Mouse (Mus musculus) embryonic fibroblast, embryonic 13.5 days (primary cell): ENCODE data around the gene Mst1. TPM values are rescaled to one million over a fixed set of nuclear protein-coding genes. Genes with fewer than 3 reads are reported as not detected.

Experiments used
- H3K27ac ChIP-seq: 2 replicates; pipeline ENCODE4 v1.5.1; 2012; ENCODE audit warnings: low read length, control low read depth, inconsistent platforms; ENCODE audit not compliant: insufficient read depth
- H3K4me1 ChIP-seq: 2 replicates; pipeline ENCODE4 v1.6.1; 2011; ENCODE audit warnings: low read length; ENCODE audit not compliant: control insufficient read depth, insufficient read depth
- H3K4me3 ChIP-seq: 2 replicates; pipeline ENCODE4 v1.5.1; 2011; ENCODE audit warnings: mild to moderate bottlenecking, control low read depth, low read length; ENCODE audit not compliant: insufficient read depth
- CTCF ChIP-seq: IDR thresholded peaks from 2 replicates; pipeline ENCODE4 v1.5.1; 2011; ENCODE audit warnings: mild to moderate bottlenecking, control low read depth, low read length, moderate library complexity, borderline replicate concordance; ENCODE audit not compliant: insufficient read depth
- POLR2A ChIP-seq: IDR thresholded peaks from 2 replicates; pipeline ENCODE4 v1.6.1; 2011; ENCODE audit warnings: low read depth, mild to moderate bottlenecking, control low read depth, low read length, moderate library complexity
- polyA plus RNA-seq: library from polyadenylated mRNA; stranded (reverse); fragments of >200 nt; gene quantifications from 2 replicates; pipeline ENCODE4 v1.2.4, GENCODE M21; 2011; ENCODE audit warnings: low read depth; ENCODE audit not compliant: missing spikeins, insufficient read length

Mst1 gene
- polyA plus RNA-seq, 1 experiment = not detected

DNA sequence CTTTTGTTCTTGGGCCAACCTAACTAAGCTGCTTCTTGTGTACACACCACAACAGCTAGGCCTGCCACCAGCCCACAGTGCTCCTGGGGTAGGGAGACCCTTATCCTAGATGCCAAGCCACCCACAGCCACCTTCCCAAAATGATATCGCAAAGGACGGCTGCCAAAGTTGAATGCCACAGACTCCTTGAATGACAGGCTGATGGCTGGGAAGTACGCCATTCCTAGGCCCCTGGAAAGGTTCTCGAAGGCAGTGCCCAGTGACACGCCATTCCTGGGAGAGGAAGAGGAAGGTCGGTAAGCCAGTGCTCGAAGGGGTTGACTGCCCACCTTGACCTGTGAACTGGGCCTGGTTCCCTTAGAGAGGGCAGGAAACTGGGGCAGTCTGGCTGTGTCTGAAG lies 10.7 kb upstream of the Mst1 start:
- Histone ChIP-seq H3K27ac (no peak overlapping the region), H3K4me3 (no peak overlapping the region), H3K4me1 (no peaks in the 10 kb centered on the region)
- TF ChIP-seq CTCF (no peak), POLR2A (no peak)

DNA sequence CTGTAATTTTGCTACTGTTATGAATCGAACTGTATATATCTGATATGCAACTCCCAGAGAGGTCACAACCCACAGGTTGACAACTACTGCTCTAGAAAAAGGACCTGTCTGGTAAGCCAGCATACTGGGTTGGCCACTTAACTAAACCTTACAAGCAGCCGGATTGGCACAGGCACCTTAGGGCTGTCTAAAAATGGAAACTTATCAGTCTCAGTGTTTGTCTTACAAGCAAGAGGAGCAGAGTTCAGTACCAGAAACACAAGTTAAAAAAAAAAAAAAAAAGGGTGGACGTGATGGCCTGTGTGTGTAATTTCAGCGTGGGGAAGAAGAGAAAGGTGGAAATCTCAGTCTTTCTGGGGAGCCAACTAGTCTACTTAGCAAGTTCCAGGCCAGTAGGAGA lies 8.4 kb upstream of the Mst1 start:
- TF ChIP-seq CTCF = no peak
- no peak for TF ChIP-seq POLR2A
- Histone ChIP-seq H3K4me1 (no peaks in the 10 kb centered on the region), H3K27ac (no peak overlapping the region), H3K4me3 (no peak overlapping the region)

DNA sequence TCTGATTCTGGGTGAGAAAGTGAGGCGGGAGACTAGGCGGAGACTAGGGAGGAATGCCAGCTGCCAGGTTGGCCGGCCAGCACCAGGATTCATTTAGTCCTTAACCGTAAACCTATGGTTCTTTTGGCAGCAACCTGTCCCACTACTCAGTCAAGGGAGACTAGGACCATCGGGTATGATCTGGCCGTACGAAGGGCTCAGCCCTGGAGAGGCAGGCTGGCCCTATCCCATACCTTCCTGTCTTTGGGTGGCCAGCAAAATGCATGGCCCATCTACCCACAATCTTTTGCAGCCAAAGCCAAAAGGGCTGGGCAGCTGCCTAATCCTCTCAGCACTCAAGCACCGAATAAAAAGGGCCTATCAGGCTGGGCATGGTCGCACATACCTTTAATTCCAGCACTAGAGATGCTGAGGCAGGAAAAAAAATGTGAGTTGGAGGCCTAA lies 7.7 kb upstream of the Mst1 start:
- Histone ChIP-seq H3K4me3 (no peak overlapping the region), H3K27ac (no peak overlapping the region), H3K4me1 (no peaks in the 10 kb centered on the region)
- no peak for TF ChIP-seq POLR2A
- no peak for TF ChIP-seq CTCF

DNA sequence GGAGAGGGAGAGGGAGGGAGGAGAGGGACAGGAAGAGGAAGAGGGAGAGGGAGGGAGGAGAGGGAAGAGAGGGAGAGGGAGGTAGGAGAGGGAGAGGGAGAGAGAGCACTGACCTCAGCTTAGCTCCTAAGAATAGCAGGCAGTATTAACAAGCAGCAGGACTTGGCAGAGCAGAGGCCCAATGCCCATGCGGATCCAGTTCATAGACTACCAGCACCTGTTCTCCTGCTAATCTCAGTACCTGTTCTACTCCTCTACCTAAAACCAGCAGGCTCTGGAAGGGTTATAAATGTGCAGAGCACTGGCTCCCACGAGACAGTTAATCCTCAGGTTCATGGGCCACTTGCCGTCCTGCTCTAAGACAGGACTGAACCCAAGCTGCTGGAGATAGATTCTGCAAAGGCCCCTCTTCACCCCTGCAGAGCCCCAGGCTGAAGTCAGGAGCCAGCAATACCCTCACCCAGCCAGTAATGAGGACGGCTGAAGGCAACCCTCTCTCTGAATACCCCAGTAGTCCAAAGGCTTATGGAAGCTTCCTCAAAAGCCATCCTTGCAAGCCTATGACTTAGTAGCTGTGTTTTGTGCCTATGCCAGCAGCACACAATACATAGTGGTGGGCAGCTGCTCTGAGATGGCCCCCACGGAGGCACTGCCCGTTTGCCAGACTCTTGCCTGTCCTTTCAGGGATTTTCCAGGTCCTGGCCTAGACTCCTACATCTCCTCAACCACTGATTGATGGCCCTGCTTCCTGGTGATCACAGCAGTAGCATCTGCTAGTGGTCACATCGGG lies 6.9 kb upstream of the Mst1 start:
- Histone ChIP-seq H3K4me3 (no peak overlapping the region), H3K4me1 (no peaks in the 10 kb centered on the region; the same call in 1 of the 2 replicates), H3K27ac (no peak overlapping the region)
- TF ChIP-seq CTCF (no peak), POLR2A (no peak)

DNA sequence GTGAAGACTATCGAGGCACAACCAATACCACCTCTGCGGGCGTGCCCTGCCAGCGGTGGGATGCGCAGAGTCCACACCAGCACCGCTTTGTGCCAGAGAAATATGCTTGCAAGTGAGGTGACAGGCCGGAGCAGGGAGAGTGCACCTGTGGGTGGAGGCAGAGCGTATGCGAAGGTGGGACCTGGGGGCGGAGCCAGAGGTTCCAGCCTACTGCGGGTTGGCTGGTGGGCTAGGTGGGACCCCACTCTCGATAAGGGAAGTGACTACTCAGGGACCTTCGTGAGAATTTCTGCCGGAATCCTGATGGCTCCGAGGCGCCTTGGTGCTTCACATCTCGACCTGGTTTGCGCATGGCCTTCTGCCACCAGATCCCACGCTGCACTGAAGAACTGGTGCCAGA lies 2.3 kb downstream of the Mst1 start:
- no peak for TF ChIP-seq POLR2A
- TF ChIP-seq CTCF = no peak
- no peaks in the 10 kb centered on the region; the same call in 1 of the 2 replicates for H3K4me1 ChIP-seq
- H3K4me3 ChIP-seq = no peak overlapping the region
- no peak overlapping the region for H3K27ac ChIP-seq

DNA sequence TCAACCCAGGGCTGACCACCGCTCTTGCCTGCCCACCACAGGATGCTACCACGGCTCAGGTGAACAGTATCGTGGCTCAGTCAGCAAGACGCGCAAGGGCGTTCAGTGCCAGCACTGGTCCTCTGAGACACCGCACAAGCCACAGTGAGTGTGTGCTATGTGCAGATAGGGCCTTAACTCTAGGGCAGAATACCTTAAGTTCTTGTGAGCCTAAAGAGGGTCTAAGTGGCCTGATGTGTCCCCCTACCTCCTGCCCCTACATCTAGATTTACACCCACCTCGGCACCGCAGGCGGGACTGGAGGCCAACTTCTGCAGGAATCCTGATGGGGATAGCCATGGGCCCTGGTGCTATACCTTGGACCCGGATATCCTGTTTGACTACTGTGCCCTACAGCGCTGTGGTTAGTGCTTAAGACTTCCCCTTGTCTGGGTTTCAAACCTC lies 2.8 kb downstream of the Mst1 start, which contains the start of gene Rnf123:
TSS of gene Rnf123 (minus strand) at position 359 of the 444 bp plus-strand sequence.
- Histone ChIP-seq H3K4me3 (no peak within 1 kb of the TSS), H3K4me1 (no peaks in the 10 kb centered on the region), H3K27ac (no peak within 1 kb of the TSS)
- TF ChIP-seq POLR2A = no peak; the same call in 1 of the 2 replicates
- TF ChIP-seq CTCF = no peak

DNA sequence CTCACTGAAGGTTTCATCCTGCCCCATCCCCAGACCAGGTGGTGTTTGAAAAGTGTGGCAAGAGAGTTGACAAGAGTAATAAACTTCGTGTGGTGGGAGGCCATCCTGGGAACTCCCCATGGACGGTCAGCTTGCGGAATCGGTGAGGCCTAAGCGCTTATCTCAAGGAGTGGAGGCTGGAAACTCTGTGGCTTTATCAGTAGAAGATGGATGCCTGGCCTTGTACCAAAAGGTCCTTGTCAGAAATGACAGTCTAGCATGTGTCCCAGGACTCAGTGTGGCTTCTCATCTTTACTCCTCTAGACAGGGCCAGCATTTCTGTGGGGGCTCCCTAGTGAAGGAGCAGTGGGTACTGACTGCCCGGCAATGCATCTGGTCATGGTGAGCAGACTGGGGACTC lies 3.3 kb downstream of the Mst1 start:
- Histone ChIP-seq H3K4me3 (no peak overlapping the region), H3K27ac (no peak overlapping the region), H3K4me1 (no peaks in the 10 kb centered on the region)
- TF ChIP-seq POLR2A = no peak
- no peak for TF ChIP-seq CTCF

DNA sequence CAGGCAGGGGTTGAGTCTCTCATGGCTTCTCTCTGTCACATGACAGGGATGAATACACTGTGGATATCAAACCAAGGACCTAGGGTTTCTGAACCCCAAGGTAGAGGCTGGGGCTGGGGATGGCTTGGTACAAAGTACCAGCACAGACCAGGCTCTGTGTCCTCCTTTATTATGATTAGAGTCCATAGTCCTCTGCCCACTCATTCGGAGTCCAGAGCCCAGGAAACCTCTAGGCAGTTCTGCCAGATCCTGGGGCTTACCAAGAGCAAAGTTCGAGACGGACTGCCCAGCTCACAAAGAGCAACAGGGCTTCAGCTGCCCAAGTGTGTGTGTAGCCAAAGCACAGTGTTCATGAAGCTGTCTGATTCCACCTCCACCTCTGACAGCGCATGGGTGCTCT lies 5.0 kb downstream of the Mst1 start:
- Histone ChIP-seq H3K27ac (no peak overlapping the region), H3K4me1 (no peaks in the 10 kb centered on the region), H3K4me3 (no peak overlapping the region)
- TF ChIP-seq CTCF (no peak), POLR2A (no peak)

DNA sequence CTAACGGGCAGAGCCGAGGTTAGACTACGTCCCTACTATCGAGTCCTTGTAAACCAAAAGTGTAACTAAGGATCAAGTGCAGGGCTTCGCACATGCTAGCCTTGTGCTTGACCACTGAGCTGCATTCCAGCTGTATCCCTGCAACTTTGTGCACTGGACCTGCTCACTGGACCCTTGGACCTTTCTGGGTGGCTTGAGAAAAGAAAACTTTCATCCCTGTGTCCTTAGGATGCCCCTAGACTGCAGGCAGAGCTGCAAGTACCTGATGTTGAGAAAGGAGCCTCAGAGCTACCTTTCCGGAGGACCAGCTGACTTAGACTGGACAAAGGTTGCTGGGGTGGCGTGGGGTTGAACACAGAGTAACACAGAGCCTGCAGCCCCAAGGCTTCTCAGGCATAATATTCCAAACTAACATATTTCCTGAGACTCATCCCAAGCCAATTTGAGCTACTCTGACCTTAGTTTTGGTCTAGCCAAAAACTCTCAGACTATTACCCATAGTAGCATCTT lies 10.4 kb downstream of the Mst1 start:
- no peaks in the 10 kb centered on the region for H3K4me1 ChIP-seq
- H3K27ac ChIP-seq = no peak overlapping the region
- H3K4me3 ChIP-seq = no peak overlapping the region
- TF ChIP-seq CTCF (no peak), POLR2A (no peak)

DNA sequence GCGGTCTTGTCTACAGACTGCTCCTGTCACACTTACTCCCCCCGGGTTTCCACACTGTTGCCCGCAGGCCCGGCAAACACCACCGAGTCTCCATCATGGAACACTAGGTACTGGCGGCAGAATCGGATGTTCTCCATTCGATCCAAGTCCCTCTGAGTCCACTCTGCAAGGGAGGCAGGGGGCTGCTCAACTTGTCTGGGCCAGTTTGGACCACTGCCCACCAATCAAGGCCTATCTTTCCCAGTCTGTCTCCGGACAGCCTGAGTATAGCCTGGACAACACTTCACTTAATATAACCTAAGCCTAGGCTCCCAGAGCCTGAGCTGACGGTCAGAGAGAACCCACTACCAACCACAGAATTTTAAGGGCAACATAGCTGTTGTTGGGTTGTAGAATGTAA lies 13.3 kb downstream of the Mst1 start:
- Histone ChIP-seq H3K4me1 (no peaks in the 10 kb centered on the region), H3K4me3 (peak overlapping the region; percentile 81), H3K27ac (no peak overlapping the region)
- no peak for TF ChIP-seq POLR2A
- no peak for TF ChIP-seq CTCF
